Mouse (Mus musculus) left cerebral cortex, adult 2 months (tissue): ENCODE results near the gene Ppp1r27. TPM values are rescaled to one million over a fixed set of nuclear protein-coding genes. Genes with fewer than 3 reads are reported as not detected.
"Not testable (repeated sequence)": the region's sequence is repeated elsewhere in the genome, so short reads cannot be mapped to it uniquely, and the experiment has no call there.

Experiments
- DNase-seq, 2 experiments: peaks; one replicate each; pipeline ENCODE4 v3.0.0; 2021 to 2022; ENCODE audit warnings: low spot score in 2 of 2, mixed read lengths in 1 of 2; ENCODE audit errors: extremely low spot score in 1 of 2
- H3K27ac ChIP-seq: fragments of 200-600 bp; 2 replicates; pipeline ENCODE4 v1.8.1; 2022
- H3K4me3 ChIP-seq: fragments of 200-600 bp; 2 replicates; pipeline ENCODE4 v1.8.1; 2022
- CTCF ChIP-seq: fragments of 200-600 bp; IDR thresholded peaks from 2 replicates; pipeline ENCODE4 v1.8.1; 2022; ENCODE audit warnings: antibody characterized with exemption, mild to moderate bottlenecking, moderate library complexity
- intact Hi-C: fragments of 180-260 bp; cut with DNase I; formaldehyde crosslinking; loops from one replicate; pipeline ENCODE4 v1.15.1; 2025
- total RNA-seq, 2 experiments: library from RNA; stranded (reverse); gene quantifications; 2 replicates each; pipeline ENCODE4 v1.2.3; 2021

Gene Ppp1r27
- total RNA-seq, 2 experiments from 2014 or later = not detected

DNA sequence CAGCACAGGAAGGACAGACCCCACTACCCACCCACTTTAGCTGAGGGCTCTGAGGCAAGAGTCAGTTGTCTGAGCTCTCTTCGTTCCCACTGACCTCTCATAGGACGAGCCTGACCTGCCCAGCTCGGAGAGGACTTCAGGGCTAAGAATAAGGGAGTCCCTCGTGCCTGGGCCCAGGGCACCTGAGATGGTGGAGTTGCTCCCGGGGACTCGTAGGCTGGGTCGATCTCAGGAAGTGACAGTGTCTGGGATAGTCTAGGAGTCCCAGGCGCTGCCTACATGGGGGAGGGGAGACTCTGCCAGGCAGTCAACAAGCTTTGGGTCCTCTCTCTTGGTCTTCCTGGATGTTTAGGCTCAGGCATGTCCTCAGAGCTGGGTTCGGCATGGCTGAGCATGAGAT is 30.4 kb downstream of the Ppp1r27 start:
- TF ChIP-seq CTCF = no peak
- no peak overlapping the region for H3K4me3 ChIP-seq
- no peak overlapping the region for H3K27ac ChIP-seq
- intact Hi-C loops = no loop called here
- no peak for DNase-seq

DNA sequence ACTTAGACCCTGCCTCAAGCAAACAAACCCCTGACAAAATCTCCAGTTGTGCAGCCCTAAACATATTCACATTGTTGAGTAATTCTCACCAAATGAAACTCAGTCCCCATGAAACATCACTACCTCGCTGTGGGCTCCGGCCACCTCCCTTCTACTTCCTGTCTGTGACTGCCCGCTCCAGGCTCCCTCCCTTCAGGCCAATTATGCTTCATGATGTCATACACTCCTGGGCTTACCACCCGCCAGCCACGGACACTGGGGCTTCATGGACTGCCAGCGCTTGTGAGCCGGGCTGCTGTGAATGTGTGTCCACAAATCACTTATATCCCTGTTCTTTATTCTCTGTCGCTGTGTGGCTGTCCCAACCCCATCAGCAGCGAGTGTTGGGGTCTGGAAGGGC is 31.2 kb downstream of the Ppp1r27 start:
- DNase-seq = no peak
- intact Hi-C loops = loop anchor here (2.0 to 5.0 kb wide), 3 partner anchors 29 to 258 kb away; partner anchors contain the start of genes Mcrip1 and P4hb
- Histone ChIP-seq H3K27ac (no peak overlapping the region), H3K4me3 (no peak overlapping the region)
- TF ChIP-seq CTCF = no peak

DNA sequence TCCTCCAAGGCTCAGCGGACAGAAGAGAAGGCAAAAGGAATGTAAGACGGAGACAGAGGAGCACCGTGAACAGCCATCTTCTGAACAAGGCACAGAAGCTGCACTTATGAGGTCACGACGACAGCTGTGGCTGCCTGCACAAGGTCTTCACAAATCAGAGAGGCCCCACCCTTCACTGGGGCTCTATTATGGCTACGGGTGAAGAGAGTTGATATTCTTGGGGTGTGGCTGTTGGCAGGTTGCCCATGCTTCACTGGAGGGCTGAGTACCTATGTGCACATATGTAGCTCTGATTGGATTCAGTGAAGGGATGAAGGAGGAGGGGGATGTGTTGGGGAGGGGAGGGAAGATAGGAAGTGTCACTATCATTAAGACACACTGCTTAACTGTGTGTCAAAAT is 32.4 kb downstream of the Ppp1r27 start:
- DNase-seq = no peak
- no peak for TF ChIP-seq CTCF
- no peak overlapping the region for H3K4me3 ChIP-seq
- no peak overlapping the region for H3K27ac ChIP-seq
- intact Hi-C loops = loop anchor here (2.0 to 5.0 kb wide), 3 partner anchors 30 to 259 kb away; partner anchors contain the start of genes Mcrip1 and P4hb

DNA sequence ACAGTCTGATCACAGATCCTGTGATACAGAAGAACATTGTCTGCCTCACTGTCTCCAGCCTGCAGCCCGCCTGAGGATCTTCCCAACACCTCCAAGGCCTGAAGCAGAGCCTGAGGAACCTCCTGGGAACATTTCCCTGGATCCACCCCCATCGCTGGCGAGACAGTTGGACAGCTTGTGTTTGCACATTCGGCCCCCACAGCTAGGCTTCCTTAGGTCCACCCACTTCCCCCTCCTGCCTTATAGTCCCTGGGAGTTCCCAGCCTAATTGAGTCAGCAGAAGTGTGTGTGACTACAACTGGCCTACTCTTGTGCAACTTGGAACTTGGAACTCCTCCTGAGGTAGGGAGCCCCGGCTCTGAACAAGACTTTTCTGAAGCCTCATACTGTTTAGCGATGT is 32.9 kb downstream of the Ppp1r27 start:
- DNase-seq = peak; percentile 72 to 81

DNA sequence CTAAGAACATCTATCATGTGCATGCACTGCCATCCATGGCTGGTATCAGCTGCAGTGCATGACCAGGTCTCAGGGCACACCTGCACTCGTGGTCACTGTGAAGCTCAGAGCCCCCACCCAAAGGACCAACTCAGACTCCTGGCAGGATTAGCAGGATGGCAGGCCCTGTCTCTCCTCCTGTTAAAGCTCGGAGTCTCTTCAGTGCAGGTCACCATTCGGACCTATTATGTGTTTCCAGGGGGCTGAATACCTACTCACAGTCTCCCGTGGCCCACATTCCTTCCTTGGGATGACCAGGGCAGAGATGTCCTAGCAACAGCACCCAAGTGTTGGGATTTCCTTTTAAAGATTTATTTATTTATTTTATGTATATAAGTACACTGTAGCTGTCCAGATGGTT is 33.8 kb downstream of the Ppp1r27 start:
- no peak for TF ChIP-seq CTCF
- intact Hi-C loops = loop anchor here (2.0 to 5.0 kb wide), 2 partner anchors 64 to 260 kb away; partner anchors contain the start of gene Arhgdia
- DNase-seq = no peak
- H3K4me3 ChIP-seq = no peak overlapping the region
- no peak overlapping the region for H3K27ac ChIP-seq

More for the DNA sequence above, 32.9 kb downstream of the Ppp1r27 start:
- TF ChIP-seq CTCF = no peak
- H3K27ac ChIP-seq = no peak overlapping the region
- no peak overlapping the region for H3K4me3 ChIP-seq
- intact Hi-C loops = loop anchor here (2.0 to 5.0 kb wide), 3 partner anchors 31 to 259 kb away; partner anchors contain the start of genes Mcrip1 and P4hb

DNA sequence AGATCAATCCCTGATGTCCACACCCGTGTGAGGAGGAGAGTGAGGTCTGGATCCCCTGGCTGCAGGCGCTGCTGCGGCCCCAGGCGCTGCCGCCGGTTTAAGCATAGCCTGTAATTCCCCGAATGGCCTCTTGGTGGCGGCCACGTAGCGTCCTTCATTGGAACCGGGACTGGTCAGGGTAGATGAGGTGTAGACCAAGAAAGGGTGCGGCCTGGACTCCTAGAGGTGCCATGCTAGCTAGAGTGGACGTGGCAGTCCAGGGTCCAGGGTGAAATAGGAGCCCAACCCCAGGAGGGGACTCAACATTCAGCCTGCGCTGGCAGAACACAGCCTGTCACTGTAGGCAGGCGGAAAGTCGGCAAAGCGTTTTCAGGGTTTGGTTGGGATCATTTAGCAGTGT is 35.3 kb downstream of the Ppp1r27 start:
- peak; percentile 99 for TF ChIP-seq CTCF
- DNase-seq = peak; percentile 80 to 92
- intact Hi-C loops = loop anchor here (2.0 to 5.0 kb wide), 2 partner anchors 65 to 262 kb away; partner anchors contain the start of gene Arhgdia
- H3K27ac ChIP-seq = no peak overlapping the region
- no peak overlapping the region for H3K4me3 ChIP-seq

DNA sequence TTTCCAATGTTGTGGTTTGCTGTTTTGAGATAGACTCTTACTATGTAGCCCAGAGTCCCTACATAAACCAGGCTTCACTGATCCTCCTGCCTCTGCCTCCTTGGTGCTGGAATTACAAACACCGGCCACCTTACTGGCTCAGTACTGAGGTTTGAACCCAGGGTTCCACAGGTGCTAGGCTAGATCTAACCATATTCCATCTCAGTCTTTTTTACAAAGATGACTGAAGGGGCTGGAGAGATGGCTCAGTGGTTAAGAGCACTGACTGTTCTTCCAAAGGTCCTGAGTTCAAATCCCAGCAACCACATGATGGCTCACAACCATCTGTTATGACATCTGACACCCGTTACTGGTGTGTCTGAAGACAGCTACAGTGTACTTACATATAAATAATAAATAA is 36.7 kb downstream of the Ppp1r27 start:
- H3K4me3 ChIP-seq, H3K27ac ChIP-seq, DNase-seq, intact Hi-C loops: not testable (repeated sequence)

DNA sequence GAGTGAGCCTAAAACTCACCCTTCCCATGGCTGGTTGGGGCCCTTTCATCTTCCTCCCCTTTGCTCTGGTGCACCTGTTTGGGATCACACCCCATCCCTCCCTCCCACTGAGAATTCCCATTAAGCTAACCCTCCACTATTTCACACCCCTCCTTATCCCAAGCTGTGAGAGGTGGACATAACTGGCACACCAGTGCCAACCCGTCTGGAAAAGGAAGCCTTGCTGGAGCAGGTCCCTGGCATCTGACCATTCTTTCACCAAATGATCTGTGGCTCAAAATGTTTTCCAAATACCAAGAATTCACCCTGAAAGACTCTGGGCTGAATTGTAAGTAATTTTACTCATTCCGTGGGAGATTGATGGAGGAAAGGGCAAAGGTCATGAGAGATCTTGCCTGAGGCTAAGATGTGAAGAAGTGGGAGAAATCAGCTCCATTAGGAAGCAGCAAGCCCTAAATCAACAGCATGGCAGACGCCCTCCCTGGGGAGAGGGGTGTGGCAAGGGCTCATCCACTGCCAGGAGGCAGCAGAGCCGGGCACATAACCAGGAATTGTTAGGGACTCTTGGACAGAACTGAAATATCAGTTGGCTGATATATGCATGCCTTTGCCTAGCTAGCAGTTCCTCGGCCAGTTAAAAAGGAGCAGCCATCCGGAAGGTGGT is 38.0 kb downstream of the Ppp1r27 start:
- no peak overlapping the region for H3K27ac ChIP-seq
- no peak for DNase-seq
- intact Hi-C loops = no loop called here
- TF ChIP-seq CTCF = no peak
- no peak overlapping the region for H3K4me3 ChIP-seq

DNA sequence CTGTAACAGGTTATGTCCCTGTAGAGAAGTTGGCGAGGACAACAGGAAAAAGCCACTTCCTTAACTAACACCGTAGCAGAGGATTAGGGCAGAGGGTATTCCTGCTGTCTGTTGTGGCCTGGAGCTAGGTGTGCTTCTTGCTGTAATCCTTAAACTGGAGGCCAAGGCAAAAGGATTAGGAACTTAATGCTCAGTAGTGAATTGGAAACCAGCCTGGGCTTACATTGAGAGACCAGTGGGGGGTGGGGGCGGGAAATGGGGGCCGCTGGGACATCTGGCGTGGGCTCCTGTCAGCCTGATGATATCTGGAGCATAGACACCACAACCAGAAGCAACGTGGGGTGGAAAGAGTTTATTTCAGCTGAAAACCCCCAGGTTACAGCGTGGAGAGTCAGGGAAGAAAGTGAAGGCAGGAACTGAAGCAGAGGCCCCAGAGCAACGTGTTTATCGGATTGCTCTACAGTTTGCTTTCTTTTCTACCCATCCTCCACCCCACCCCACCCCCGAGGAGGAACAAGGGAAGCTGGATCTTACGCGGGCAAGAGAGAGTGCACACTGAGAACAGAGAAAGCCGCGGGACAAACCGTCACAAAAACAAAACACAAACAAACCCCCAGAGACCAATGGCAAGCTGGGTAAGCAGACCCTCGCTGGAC is 40.4 kb downstream of the Ppp1r27 start:
- intact Hi-C loops = no loop called here
- Histone ChIP-seq H3K4me3 (no peak overlapping the region), H3K27ac (no peak overlapping the region)
- TF ChIP-seq CTCF = no peak
- no peak for DNase-seq

DNA sequence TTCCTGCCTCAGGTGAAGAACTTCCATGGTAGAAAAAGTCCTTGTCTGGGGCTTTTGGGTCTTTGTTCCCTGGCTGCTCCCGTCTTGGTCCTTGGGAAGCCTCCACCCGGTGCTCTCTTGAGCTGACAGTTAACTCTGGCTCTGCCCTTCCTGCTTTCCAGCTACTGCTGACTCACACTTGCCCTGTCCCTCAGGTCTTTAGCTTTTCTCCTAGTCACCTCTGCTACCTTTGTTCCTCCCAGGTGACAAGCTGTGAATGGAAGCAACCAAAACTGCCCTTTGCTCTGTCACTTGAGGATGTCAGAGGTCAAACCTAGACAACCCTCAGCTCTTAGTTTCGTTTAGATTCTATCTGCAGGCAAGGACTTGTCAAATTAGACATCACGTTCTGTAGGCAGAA is 41.0 kb downstream of the Ppp1r27 start:
- no peak overlapping the region for H3K4me3 ChIP-seq
- DNase-seq = no peak
- no peak overlapping the region for H3K27ac ChIP-seq
- TF ChIP-seq CTCF = no peak
- intact Hi-C loops = no loop called here

DNA sequence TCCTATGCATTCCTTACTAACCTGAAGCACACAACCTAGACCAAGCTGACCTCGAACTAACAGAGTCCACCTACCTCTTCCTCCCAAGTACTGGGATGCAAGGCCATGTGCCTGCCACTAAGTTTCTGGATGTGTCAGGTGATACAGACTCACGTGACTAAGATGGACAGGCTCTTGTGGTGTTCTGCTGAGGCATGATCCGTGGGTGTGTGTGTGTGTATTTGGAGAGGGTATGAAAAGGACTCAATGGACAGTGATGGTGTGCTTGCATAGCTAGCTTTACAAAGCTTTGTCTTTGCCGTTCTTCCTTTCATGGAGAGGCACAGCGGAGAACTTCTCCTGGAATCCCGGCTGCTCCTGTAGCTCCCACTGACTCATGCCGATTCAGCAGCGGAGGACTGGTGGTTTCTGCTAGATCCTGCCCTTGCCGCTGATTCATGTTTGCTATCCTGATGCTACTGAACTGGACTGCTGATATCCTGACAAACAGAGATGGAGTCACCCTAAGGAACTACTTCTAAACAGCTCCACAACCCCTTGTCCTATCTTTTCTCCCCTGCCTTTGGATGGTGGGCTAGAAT is 42.6 kb downstream of the Ppp1r27 start:
- no peak for DNase-seq
- no peak overlapping the region for H3K27ac ChIP-seq
- intact Hi-C loops = no loop called here
- H3K4me3 ChIP-seq = no peak overlapping the region
- TF ChIP-seq CTCF = no peak

DNA sequence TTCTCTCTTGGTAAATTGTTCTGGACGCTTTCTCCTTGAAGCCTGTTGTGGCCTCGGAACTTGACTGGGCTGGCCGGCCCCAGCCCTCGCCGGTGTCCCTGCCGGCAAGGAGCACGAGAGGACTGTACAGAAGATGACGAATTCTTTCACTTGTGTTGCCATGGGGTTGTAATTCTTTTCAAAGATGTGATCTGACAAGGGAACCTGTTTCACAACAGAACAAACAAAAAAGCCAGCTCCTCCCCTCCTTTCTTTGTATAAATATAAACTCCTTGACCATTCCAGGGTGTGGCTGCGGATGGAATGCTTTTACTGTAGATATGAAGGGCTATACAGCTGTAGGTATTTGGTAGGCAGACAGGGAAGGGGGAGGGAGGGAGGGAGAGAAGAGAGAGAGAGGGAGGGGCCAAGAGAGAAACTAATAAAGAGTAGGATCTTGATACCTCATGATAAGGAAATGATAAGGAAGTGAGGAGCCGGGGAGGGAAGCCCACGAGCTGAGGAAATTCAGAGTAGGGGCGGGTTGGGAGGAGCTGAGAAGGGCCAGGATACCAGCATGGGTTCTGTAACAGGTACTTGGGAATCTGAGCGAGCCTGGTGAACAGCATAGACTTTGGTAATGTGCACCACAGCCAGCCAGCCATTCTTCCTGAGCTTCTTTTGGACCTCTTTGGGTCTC is 43.2 kb downstream of the Ppp1r27 start:
- Histone ChIP-seq H3K4me3 (no peak overlapping the region), H3K27ac (no peak overlapping the region)
- intact Hi-C loops = no loop called here
- no peak for TF ChIP-seq CTCF
- DNase-seq = no peak
